Mouse (Mus musculus) heart, embryonic 11.5 days (tissue): Measurements from ENCODE around the gene Pdia3. TPM values are rescaled to one million over a fixed set of nuclear protein-coding genes. Genes with fewer than 3 reads are reported as not detected.

Experiments used
- ATAC-seq: fragments of 200-750 bp; cut with Nextera tagmentation; replicated peaks from 2 replicates; pipeline ENCODE4 v1.8.0; 2017; ENCODE audit warnings: moderate library complexity; ENCODE audit not compliant: insufficient number of reproducible peaks, low FRiP score, low TSS enrichment
- H3K27ac ChIP-seq: fragments of 300-500 bp; sonication (generic); 2 replicates; pipeline ENCODE4 v1.5.1; 2014; ENCODE audit warnings: mild to moderate bottlenecking, low read depth, low read length
- H3K27me3 ChIP-seq: fragments of 300-500 bp; sonication (generic); 2 replicates; pipeline ENCODE4 v1.6.1; 2014; ENCODE audit warnings: mild to moderate bottlenecking, low read length, mixed read lengths; ENCODE audit not compliant: control insufficient read depth, insufficient read depth
- H3K36me3 ChIP-seq: fragments of 300-500 bp; sonication (generic); 2 replicates; pipeline ENCODE4 v1.6.1; 2014; ENCODE audit warnings: mild to moderate bottlenecking, low read length, moderate library complexity, mixed read lengths; ENCODE audit not compliant: control insufficient read depth, insufficient read depth
- H3K4me1 ChIP-seq: fragments of 300-500 bp; sonication (generic); 2 replicates; pipeline ENCODE4 v1.6.1; 2014; ENCODE audit warnings: low read length; ENCODE audit not compliant: control insufficient read depth, insufficient read depth
- H3K4me2 ChIP-seq: fragments of 300-500 bp; sonication (generic); 2 replicates; pipeline ENCODE4 v1.6.1; 2014; ENCODE audit warnings: mild to moderate bottlenecking, moderate library complexity
- H3K4me3 ChIP-seq: fragments of 300-500 bp; sonication (generic); 2 replicates; pipeline ENCODE4 v1.5.1; 2014; ENCODE audit warnings: low read depth, low read length
- H3K9ac ChIP-seq: fragments of 300-500 bp; sonication (generic); 2 replicates; pipeline ENCODE4 v1.6.1; 2014; ENCODE audit warnings: mild to moderate bottlenecking, low read depth, low read length, moderate library complexity
- H3K9me3 ChIP-seq: fragments of 300-500 bp; sonication (generic); replicated peaks from 2 replicates; pipeline ENCODE4 v1.6.1; 2016; ENCODE audit warnings: low read length; ENCODE audit not compliant: control insufficient read depth
- WGBS: fragments of 180-500 bp; shearing (Covaris S2); extraction: QIAGEN DNeasy Blood & Tissue Kit; methylation state at CpG from one replicate; pipeline ENCODE4 v1.1.7; 2014; ENCODE audit not compliant: insufficient replicate concordance; 5-methylcytosine and 5-hydroxymethylcytosine counted together
- polyA plus RNA-seq: library from polyadenylated mRNA; unstranded; fragments of >200 nt; fragmentation: Nextera tagmentation; extraction: Ambion mirVana; gene quantifications from 2 replicates; pipeline ENCODE4 v1.2.1, GENCODE M21; 2014

Gene Pdia3
- polyA plus RNA-seq, 1 experiment from 2014 or later, result 489 TPM

GRCm38 (mm10) chr2:121434854-121435253, 21.3 kb downstream of the Pdia3 start:
- Histone ChIP-seq H3K4me3 (no peak overlapping the region), H3K9me3 (no peaks in the 10 kb centered on the region), H3K27ac (no peak overlapping the region), H3K27me3 (no peaks in the 10 kb centered on the region), H3K36me3 (peaks cover 63% of the 10 kb centered on the region), H3K4me1 (no peaks in the 10 kb centered on the region), H3K9ac (no peak overlapping the region), H3K4me2 (no peak overlapping the region)
- ATAC-seq, result no peak
- whole genome bisulfite sequencing, result 86% methylated on average over 1 of the region's 1 CpGs

- WGBS, result 72% methylated on average over 4 of the region's 4 CpGs
- Histone ChIP-seq H3K9me3 (no peaks in the 10 kb centered on the region), H3K27me3 (no peaks in the 10 kb centered on the region), H3K9ac (no peak overlapping the region), H3K4me2 (no peak overlapping the region), H3K27ac (no peak overlapping the region), H3K4me3 (no peak overlapping the region), H3K4me1 (peaks cover 8% of the 10 kb centered on the region), H3K36me3 (peaks cover 29% of the 10 kb centered on the region)
- no peak for ATAC-seq
These were observed 26.2 kb downstream of the Pdia3 start for GRCm38 (mm10) chr2:121439746-121440145.

GRCm38 (mm10) chr2:121440834-121441605, 27.4 kb downstream of the Pdia3 start:
- no peaks in the 10 kb centered on the region for H3K27me3 ChIP-seq
- peaks cover 8% of the 10 kb centered on the region for H3K4me1 ChIP-seq
- ATAC-seq, result no peak
- H3K36me3 ChIP-seq, result peaks cover 17% of the 10 kb centered on the region
- H3K27ac ChIP-seq, result no peak overlapping the region
- 45% methylated on average over 5 of the region's 5 CpGs for WGBS
- H3K9ac ChIP-seq, result no peak overlapping the region
- H3K4me2 ChIP-seq, result no peak overlapping the region
- H3K4me3 ChIP-seq, result no peak overlapping the region
- no peaks in the 10 kb centered on the region for H3K9me3 ChIP-seq

- Histone ChIP-seq H3K9me3 (no peaks in the 10 kb centered on the region), H3K4me1 (peaks cover 8% of the 10 kb centered on the region), H3K27me3 (no peaks in the 10 kb centered on the region), H3K4me3 (peak overlapping the region; percentile 52), H3K4me2 (peak overlapping the region; percentile 91), H3K27ac (no peak overlapping the region), H3K9ac (0 out of 2 replicates have a peak overlapping the region, but pooled peaks have one; percentile 60), H3K36me3 (peaks cover 17% of the 10 kb centered on the region)
- WGBS, result 11% methylated on average over 11 of the region's 11 CpGs
- ATAC-seq, result no peak
These were observed 28.2 kb downstream of the Pdia3 start for GRCm38 (mm10) chr2:121441800-121442199.

- peak; percentile 87 for ATAC-seq
- Histone ChIP-seq H3K27me3 (no peaks in the 10 kb centered on the region), H3K4me2 (peak overlapping the region; percentile 91), H3K9me3 (no peaks in the 10 kb centered on the region), H3K36me3 (peaks cover 13% of the 10 kb centered on the region), H3K4me3 (peak overlapping the region; percentile 52), H3K9ac (peak overlapping the region; percentile 60), H3K27ac (no peak overlapping the region), H3K4me1 (peaks cover 8% of the 10 kb centered on the region)
- 2% methylated on average over 30 of the region's 30 CpGs for WGBS
These were observed 28.9 kb downstream of the Pdia3 start for GRCm38 (mm10) chr2:121442259-121443067.

GRCm38 (mm10) chr2:121443068-121443349, 29.4 kb downstream of the Pdia3 start:
- peak overlapping the region; percentile 60 for H3K9ac ChIP-seq
- WGBS, result 21% methylated on average over 8 of the region's 8 CpGs
- ATAC-seq, result no peak

GRCm38 (mm10) chr2:121444178-121444577, 30.6 kb downstream of the Pdia3 start, which contains the start of gene Ell3:
Ell3 (minus strand) TSS chr2:121444278.
- Histone ChIP-seq H3K36me3 (peaks cover 4% of the 10 kb centered on the region; the same call in 1 of the 2 replicates), H3K27ac (no peak within 1 kb of the TSS), H3K9ac (peak within 1 kb of the TSS; percentile 60; the same call in 1 of the 2 replicates), H3K4me3 (peak within 1 kb of the TSS; percentile 52; the same call in 1 of the 2 replicates), H3K27me3 (no peaks in the 10 kb centered on the region), H3K4me1 (peaks cover 11% of the 10 kb centered on the region), H3K9me3 (no peaks in the 10 kb centered on the region), H3K4me2 (peak within 1 kb of the TSS; percentile 91)
- no peak for ATAC-seq
- 89% methylated on average over 1 of the region's 1 CpGs for WGBS

More at GRCm38 (mm10) chr2:121443068-121443349, 29.4 kb downstream of the Pdia3 start:
- Histone ChIP-seq H3K4me1 (peaks cover 11% of the 10 kb centered on the region), H3K9me3 (no peaks in the 10 kb centered on the region), H3K4me2 (peak overlapping the region; percentile 91), H3K4me3 (peak overlapping the region; percentile 52), H3K27me3 (no peaks in the 10 kb centered on the region), H3K36me3 (peaks cover 8% of the 10 kb centered on the region; the same call in 1 of the 2 replicates), H3K27ac (no peak overlapping the region)

GRCm38 (mm10) chr2:121445117-121445516, 31.5 kb downstream of the Pdia3 start:
- no peak overlapping the region for H3K4me3 ChIP-seq
- ATAC-seq, result no peak
- WGBS, result 73% methylated on average over 3 of the region's 3 CpGs

More at GRCm38 (mm10) chr2:121445117-121445516, 31.5 kb downstream of the Pdia3 start:
- no peaks in the 10 kb centered on the region for H3K9me3 ChIP-seq
- no peak overlapping the region for H3K9ac ChIP-seq
- peaks cover 11% of the 10 kb centered on the region for H3K4me1 ChIP-seq
- no peak overlapping the region for H3K27ac ChIP-seq
- H3K27me3 ChIP-seq, result no peaks in the 10 kb centered on the region
- no peak overlapping the region for H3K4me2 ChIP-seq
- no peaks in the 10 kb centered on the region for H3K36me3 ChIP-seq
